Mouse (Mus musculus): ENCODE results near the gene Cldn16. TPM values are rescaled to one million over a fixed set of nuclear protein-coding genes. Genes with fewer than 3 reads are reported as not detected.

The Cldn16 gene
- total and polyA plus RNA-seq, 3 experiments: not detected

DNA sequence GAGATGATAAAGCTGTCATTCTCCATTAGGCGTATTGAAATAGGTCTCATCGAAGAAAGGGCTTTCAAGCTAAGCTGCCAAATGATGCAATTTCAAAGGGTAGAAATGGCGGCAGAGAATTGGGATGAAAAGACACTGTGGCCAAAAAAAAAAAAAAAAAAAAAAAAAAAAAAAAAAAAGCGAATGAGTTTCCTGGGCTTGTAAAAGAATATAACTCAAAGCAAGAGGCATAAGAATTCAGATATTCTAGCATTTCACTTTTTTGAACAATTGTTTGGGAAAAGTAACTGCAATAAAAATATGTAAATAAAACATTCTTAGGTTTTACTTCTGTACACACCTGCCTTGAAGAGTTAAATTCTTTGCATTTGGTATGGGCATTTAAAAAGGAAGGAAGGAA lies 3.6 kb downstream of the Cldn16 start:
- Histone ChIP-seq H3K27ac (ENCODE audit: control insufficient read depth, low read depth, low read length) (no peak overlapping the region), H3K4me3 (ENCODE audit: control insufficient read depth in 1 of 2, insufficient read depth in 1 of 2, low read depth in 2 of 2, low read length in 2 of 2) (no peak overlapping the region), H3K9me3 (replicated peaks; ENCODE audit: insufficient read depth, low read length) (no peaks in the 10 kb centered on the region), H3K9ac (ENCODE audit: control insufficient read depth, low read depth, low read length, poor library complexity, severe bottlenecking) (no peak overlapping the region), H3K79me2 (ENCODE audit: control insufficient read depth, insufficient read depth, low read length, poor library complexity) (no peaks in the 10 kb centered on the region), H3K4me1 (ENCODE audit: control insufficient read depth in 1 of 2, insufficient read depth in 2 of 2, low read length in 2 of 2) (no peaks in the 10 kb centered on the region), H3K27me3 (ENCODE audit: control insufficient read depth in 1 of 2, insufficient read depth in 2 of 2, low read length in 2 of 2) (no peaks in the 10 kb centered on the region), H3K36me3 (ENCODE audit: control insufficient read depth in 1 of 2, insufficient read depth in 2 of 2, low read length in 2 of 2) (no peaks in the 10 kb centered on the region)
- TF ChIP-seq GATA1 (IDR thresholded peaks at IDR 0.05; ENCODE audit: low read depth, low read length): no peak
- TF ChIP-seq POLR2AphosphoS5 (IDR thresholded peaks at IDR 0.05; ENCODE audit: borderline replicate concordance, low read depth, low read length): no peak
- no peak for TF ChIP-seq USF1 (IDR thresholded peaks at IDR 0.05; ENCODE audit: low read depth, low read length)
- no peak for TF ChIP-seq HCFC1 (IDR thresholded peaks at IDR 0.05; ENCODE audit: low read depth, low read length)
- no peak for TF ChIP-seq MAX (IDR thresholded peaks at IDR 0.05; ENCODE audit: low read length)
- TF ChIP-seq BHLHE40 (IDR thresholded peaks at IDR 0.05; ENCODE audit: borderline replicate concordance, low read depth, low read length): no peak
- TF ChIP-seq MAZ (IDR thresholded peaks at IDR 0.05; ENCODE audit: low read depth, low read length): no peak
- no peak for TF ChIP-seq UBTF (IDR thresholded peaks at IDR 0.05; ENCODE audit: borderline replicate concordance, insufficient read depth, low read depth, low read length)
- no peak for TF ChIP-seq NRF1 (IDR thresholded peaks at IDR 0.05; ENCODE audit: insufficient read depth, low read depth, low read length, poor library complexity, severe bottlenecking)
- TF ChIP-seq GABPA (IDR thresholded peaks at IDR 0.05; ENCODE audit: low read depth, low read length): no peak
- no peak for TF ChIP-seq MEF2A (IDR thresholded peaks at IDR 0.05; ENCODE audit: extremely low read depth, insufficient replicate concordance, low read depth, low read length, poor library complexity, severe bottlenecking)
- no peak for TF ChIP-seq ETS1 (IDR thresholded peaks at IDR 0.05; ENCODE audit: low read depth, low read length)
- TF ChIP-seq KAT2A (conservative IDR thresholded peaks at IDR 0.05; ENCODE audit: low read depth, low read length): no peak
- no peak for TF ChIP-seq RCOR1 (IDR thresholded peaks at IDR 0.05; ENCODE audit: low read depth, low read length)
- no peak for TF ChIP-seq ZMIZ1 (IDR thresholded peaks at IDR 0.05; ENCODE audit: low read depth, low read length)
- TF ChIP-seq MAFK (IDR thresholded peaks at IDR 0.05; ENCODE audit: borderline replicate concordance, low read depth, low read length): no peak
- TF ChIP-seq TCF12 (IDR thresholded peaks at IDR 0.05; ENCODE audit: low read depth, low read length): no peak
- TF ChIP-seq SIN3A (IDR thresholded peaks at IDR 0.05; ENCODE audit: low read length): no peak
- no peak for DNase-seq (ENCODE audit: low read depth, low spot score)

DNA sequence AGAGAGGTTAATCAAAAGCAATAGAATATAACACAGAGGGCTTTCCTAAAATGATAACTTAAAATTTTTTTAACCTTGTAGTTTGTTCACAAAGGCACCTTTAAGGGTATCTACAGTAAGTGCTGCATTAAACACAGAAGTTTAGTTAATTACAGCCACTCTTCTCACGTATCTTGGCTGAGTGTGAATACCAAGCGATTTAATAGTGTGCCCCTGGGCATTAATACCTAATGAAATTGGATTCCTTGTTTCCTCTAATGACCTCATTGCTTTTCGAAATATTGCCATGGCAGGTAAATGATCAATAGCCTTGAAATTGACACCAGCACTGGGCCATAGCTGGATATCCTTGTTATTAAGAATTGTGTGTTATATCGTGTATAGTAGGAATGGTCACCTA lies 8.3 kb downstream of the Cldn16 start:
- no peaks in the 10 kb centered on the region for H3K4me1 ChIP-seq (ENCODE audit: control insufficient read depth in 1 of 2, insufficient read depth in 2 of 2, low read length in 2 of 2)
- no peak overlapping the region for H3K4me3 ChIP-seq (ENCODE audit: control insufficient read depth in 1 of 2, insufficient read depth in 1 of 2, low read depth in 2 of 2, low read length in 2 of 2)
- no peaks in the 10 kb centered on the region for H3K36me3 ChIP-seq (ENCODE audit: control insufficient read depth in 1 of 2, insufficient read depth in 2 of 2, low read length in 2 of 2)
- no peak overlapping the region for H3K27ac ChIP-seq (ENCODE audit: control insufficient read depth, low read depth, low read length)
- H3K27me3 ChIP-seq (ENCODE audit: control insufficient read depth in 1 of 2, insufficient read depth in 2 of 2, low read length in 2 of 2): no peaks in the 10 kb centered on the region
- no peaks in the 10 kb centered on the region for H3K79me2 ChIP-seq (ENCODE audit: control insufficient read depth, insufficient read depth, low read length, poor library complexity)
- no peak for DNase-seq (ENCODE audit: low read depth, low spot score)
- TF ChIP-seq KAT2A (conservative IDR thresholded peaks at IDR 0.05; ENCODE audit: low read depth, low read length): no peak
- no peak for TF ChIP-seq SIN3A (IDR thresholded peaks at IDR 0.05; ENCODE audit: low read length)
- TF ChIP-seq POLR2AphosphoS5 (IDR thresholded peaks at IDR 0.05; ENCODE audit: borderline replicate concordance, low read depth, low read length): no peak
- no peak for TF ChIP-seq CHD1 (IDR thresholded peaks at IDR 0.05; ENCODE audit: low read depth, low read length)
- no peak for TF ChIP-seq UBTF (IDR thresholded peaks at IDR 0.05; ENCODE audit: borderline replicate concordance, insufficient read depth, low read depth, low read length)
- H3K9ac ChIP-seq (ENCODE audit: control insufficient read depth, low read depth, low read length, poor library complexity, severe bottlenecking): no peak overlapping the region
- no peaks in the 10 kb centered on the region for H3K9me3 ChIP-seq (replicated peaks; ENCODE audit: insufficient read depth, low read length)
